Mouse (Mus musculus): ENCODE results near the gene Rnf114.

GRCm38 (mm10) chr2:167459071-167459865 lies 33.2 kb upstream of the Rnf114 start:
- TF ChIP-seq CTCF (IDR thresholded peaks at IDR 0.05; ENCODE audit: extremely low read depth, insufficient read length, insufficient replicate concordance, low read depth, low read length) (no peak), POLR2A (IDR thresholded peaks at IDR 0.05; ENCODE audit: low read depth, low read length) (no peak)
